Mouse (Mus musculus) thymus, postnatal 36 days (tissue): ENCODE results near the gene Cand2.

Source experiments
- DNase-seq, 2 experiments: peaks; one replicate each; pipeline ENCODE4 v3.0.0; 2022; ENCODE audit warnings: mixed read lengths in 2 of 2

The Cand2 gene

GRCm38 (mm10) chr6:115832152-115832850, 58.0 kb downstream of the Cand2 start:
- no peak for DNase-seq

- DNase-seq, result no peak
Measured at GRCm38 (mm10) chr6:115833861-115834260, 59.5 kb downstream of the Cand2 start.

GRCm38 (mm10) chr6:115838161-115838597, 63.8 kb downstream of the Cand2 start, which contains the start of gene Efcab12:
Efcab12 (minus strand) TSS chr6:115838412.
- DNase-seq, result peak; percentile 65 to 76

- no peak for DNase-seq
Measured at GRCm38 (mm10) chr6:115838745-115839144, 64.4 kb downstream of the Cand2 start.

- no peak for DNase-seq
Measured at GRCm38 (mm10) chr6:115845006-115845405, 70.7 kb downstream of the Cand2 start.

- DNase-seq, result peak; percentile 64 to 69
Measured at GRCm38 (mm10) chr6:115846640-115847411, 72.5 kb downstream of the Cand2 start.

- no peak for DNase-seq
Measured at GRCm38 (mm10) chr6:115848598-115849304, 74.4 kb downstream of the Cand2 start.

GRCm38 (mm10) chr6:115852446-115853090, 78.2 kb downstream of the Cand2 start:
- DNase-seq, result no peak

GRCm38 (mm10) chr6:115853091-115853813, 78.9 kb downstream of the Cand2 start, which contains the start of the genes Mbd4 and Ift122:
Mbd4 (minus strand) TSS chr6:115853371.
Ift122 (plus strand) TSS chr6:115853470.
- DNase-seq, result peak; percentile 97 to 99

GRCm38 (mm10) chr6:115853985-115854384, 79.6 kb downstream of the Cand2 start:
- DNase-seq, result no peak

GRCm38 (mm10) chr6:115854432-115854831, 80.1 kb downstream of the Cand2 start:
- DNase-seq, result no peak
